Mouse (Mus musculus) hindbrain, embryonic 15.5 days (tissue): Measurements from ENCODE around the gene Hoxd8. TPM values are rescaled to one million over a fixed set of nuclear protein-coding genes. Genes with fewer than 3 reads are reported as not detected.

ENCODE experiments used
- ATAC-seq: fragments of 200-750 bp; cut with Nextera tagmentation; 2 replicates; pipeline ENCODE4 v1.8.0; 2017; ENCODE audit warnings: low read depth, moderate number of reproducible peaks, moderate TSS enrichment; ENCODE audit not compliant: low FRiP score
- H3K27ac ChIP-seq: fragments of 300-500 bp; sonication (generic); replicated peaks from 2 replicates; pipeline ENCODE4 v1.5.1; 2015; ENCODE audit warnings: mild to moderate bottlenecking, inconsistent platforms
- H3K27me3 ChIP-seq: fragments of 300-500 bp; sonication (generic); 2 replicates; pipeline ENCODE4 v1.6.1; 2015; ENCODE audit warnings: control low read depth, inconsistent platforms
- H3K36me3 ChIP-seq: fragments of 300-500 bp; sonication (generic); 2 replicates; pipeline ENCODE4 v1.6.1; 2015; ENCODE audit warnings: control low read depth, inconsistent platforms
- H3K4me1 ChIP-seq: fragments of 300-500 bp; sonication (generic); replicated peaks from 2 replicates; pipeline ENCODE4 v1.6.1; 2015; ENCODE audit warnings: control low read depth, inconsistent platforms
- H3K4me2 ChIP-seq: fragments of 300-500 bp; sonication (generic); 2 replicates; pipeline ENCODE4 v1.6.1; 2015; ENCODE audit warnings: moderate library complexity, mild to moderate bottlenecking, inconsistent platforms
- H3K4me3 ChIP-seq: fragments of 300-500 bp; sonication (generic); 2 replicates; pipeline ENCODE4 v1.5.1; 2015; ENCODE audit warnings: mild to moderate bottlenecking, inconsistent platforms
- H3K9ac ChIP-seq: fragments of 300-500 bp; sonication (generic); 2 replicates; pipeline ENCODE4 v1.6.1; 2015; ENCODE audit warnings: inconsistent platforms
- H3K9me3 ChIP-seq: fragments of 300-500 bp; sonication (generic); 2 replicates; pipeline ENCODE4 v1.6.1; 2016; ENCODE audit warnings: control low read depth, inconsistent platforms
- WGBS: fragments of 180-500 bp; shearing (Covaris S2); methylation state at CpG from one replicate; pipeline ENCODE4 v1.1.7; 2015; 5-methylcytosine and 5-hydroxymethylcytosine counted together
- polyA plus RNA-seq: library from polyadenylated mRNA; unstranded; fragments of >200 nt; fragmentation: Nextera tagmentation; extraction: Ambion mirVana; gene quantifications from 2 replicates; pipeline ENCODE4 v1.2.1, GENCODE M21; 2015

The Hoxd8 gene
- polyA plus RNA-seq, 1 experiment from 2014 or later: 1.3 TPM

GRCm38 (mm10) chr2:74737578-74738070 lies 33.2 kb downstream of the Hoxd8 start:
- peak overlapping the region; percentile 53 for H3K9ac ChIP-seq
- H3K27ac ChIP-seq: peak overlapping the region; percentile 91
- peaks cover 15% of the 10 kb centered on the region for H3K4me1 ChIP-seq

GRCm38 (mm10) chr2:74738623-74739475 lies 34.4 kb downstream of the Hoxd8 start:
- no peak for ATAC-seq
- Histone ChIP-seq H3K27ac (peak overlapping the region; percentile 91), H3K36me3 (no peaks in the 10 kb centered on the region), H3K27me3 (peaks cover 34% of the 10 kb centered on the region), H3K9me3 (no peaks in the 10 kb centered on the region), H3K4me3 (peak overlapping the region; percentile 43), H3K4me2 (peak overlapping the region; percentile 57), H3K4me1 (peaks cover 15% of the 10 kb centered on the region), H3K9ac (peak overlapping the region; percentile 53)
- WGBS: 2% methylated on average over 20 of the region's 20 CpGs

More at GRCm38 (mm10) chr2:74737578-74738070, 33.2 kb downstream of the Hoxd8 start:
- no peaks in the 10 kb centered on the region for H3K9me3 ChIP-seq
- ATAC-seq: no peak
- H3K36me3 ChIP-seq: no peaks in the 10 kb centered on the region
- H3K27me3 ChIP-seq: peaks cover 28% of the 10 kb centered on the region; the same call in 1 of the 2 replicates
- WGBS: 3% methylated on average over 7 of the region's 7 CpGs
- peak overlapping the region; percentile 57 for H3K4me2 ChIP-seq
- peak overlapping the region; percentile 43 for H3K4me3 ChIP-seq

GRCm38 (mm10) chr2:74739476-74739800 lies 35.0 kb downstream of the Hoxd8 start:
- peak overlapping the region; percentile 53 for H3K9ac ChIP-seq
- H3K27me3 ChIP-seq: peaks cover 40% of the 10 kb centered on the region
- H3K4me2 ChIP-seq: peak overlapping the region; percentile 57
- 0% methylated on average over 2 of the region's 2 CpGs for WGBS
- H3K4me1 ChIP-seq: peaks cover 15% of the 10 kb centered on the region
- H3K4me3 ChIP-seq: peak overlapping the region; percentile 43
- H3K27ac ChIP-seq: peak overlapping the region; percentile 91
- no peaks in the 10 kb centered on the region for H3K36me3 ChIP-seq
- no peaks in the 10 kb centered on the region for H3K9me3 ChIP-seq
- no peak for ATAC-seq

GRCm38 (mm10) chr2:74739869-74740268 lies 35.5 kb downstream of the Hoxd8 start:
- H3K4me3 ChIP-seq: peak overlapping the region; percentile 43
- H3K4me1 ChIP-seq: peaks cover 15% of the 10 kb centered on the region; the same call in 1 of the 2 replicates
- WGBS: 2% methylated on average over 14 of the region's 14 CpGs
- no peaks in the 10 kb centered on the region for H3K36me3 ChIP-seq
- no peak for ATAC-seq
- H3K9ac ChIP-seq: peak overlapping the region; percentile 53
- peak overlapping the region; percentile 57 for H3K4me2 ChIP-seq
- H3K27ac ChIP-seq: peak overlapping the region; percentile 91
- no peaks in the 10 kb centered on the region for H3K9me3 ChIP-seq
- peaks cover 41% of the 10 kb centered on the region for H3K27me3 ChIP-seq

- Histone ChIP-seq H3K27me3 (peaks cover 39% of the 10 kb centered on the region), H3K4me1 (peaks cover 20% of the 10 kb centered on the region; the same call in 1 of the 2 replicates), H3K9ac (peak overlapping the region; percentile 53), H3K27ac (peak overlapping the region; percentile 91), H3K9me3 (no peaks in the 10 kb centered on the region), H3K4me2 (peak overlapping the region; percentile 57), H3K36me3 (no peaks in the 10 kb centered on the region), H3K4me3 (peak overlapping the region; percentile 43)
- no peak for ATAC-seq
- 1% methylated on average over 43 of the region's 43 CpGs for WGBS
Observed at GRCm38 (mm10) chr2:74740311-74741091, 36.1 kb downstream of the Hoxd8 start.

- H3K27me3 ChIP-seq: peaks cover 44% of the 10 kb centered on the region
- WGBS: 26% methylated on average over 2 of the region's 3 CpGs
- H3K4me2 ChIP-seq: peak overlapping the region; percentile 31
- no peaks in the 10 kb centered on the region for H3K9me3 ChIP-seq
- no peak overlapping the region for H3K4me3 ChIP-seq
- no peak overlapping the region for H3K9ac ChIP-seq
- peak overlapping the region; percentile 65 for H3K27ac ChIP-seq
- no peaks in the 10 kb centered on the region for H3K36me3 ChIP-seq
- no peak for ATAC-seq
- peaks cover 21% of the 10 kb centered on the region for H3K4me1 ChIP-seq
Observed at GRCm38 (mm10) chr2:74741252-74741978, 37.0 kb downstream of the Hoxd8 start.

GRCm38 (mm10) chr2:74741979-74742277 lies 37.5 kb downstream of the Hoxd8 start:
- Histone ChIP-seq H3K4me3 (no peak overlapping the region), H3K27me3 (peaks cover 44% of the 10 kb centered on the region), H3K9ac (no peak overlapping the region), H3K4me2 (peak overlapping the region; percentile 31), H3K36me3 (no peaks in the 10 kb centered on the region), H3K27ac (peak overlapping the region; percentile 65), H3K9me3 (no peaks in the 10 kb centered on the region), H3K4me1 (peaks cover 24% of the 10 kb centered on the region)
- no peak for ATAC-seq

GRCm38 (mm10) chr2:74745540-74746297 lies 41.3 kb downstream of the Hoxd8 start:
- WGBS: 3% methylated on average over 6 of the region's 6 CpGs
- H3K4me3 ChIP-seq: peak overlapping the region; percentile 32
- H3K4me1 ChIP-seq: peaks cover 37% of the 10 kb centered on the region
- H3K9ac ChIP-seq: peak overlapping the region; percentile 53
- 0 out of 2 replicates have a peak, but pooled peaks have one; percentile 6 for ATAC-seq
- H3K27ac ChIP-seq: peak overlapping the region; percentile 85
- H3K36me3 ChIP-seq: no peaks in the 10 kb centered on the region
- peaks cover 40% of the 10 kb centered on the region for H3K27me3 ChIP-seq
- no peaks in the 10 kb centered on the region for H3K9me3 ChIP-seq
- peak overlapping the region; percentile 64 for H3K4me2 ChIP-seq

- H3K9me3 ChIP-seq: no peaks in the 10 kb centered on the region
- peaks cover 44% of the 10 kb centered on the region for H3K27me3 ChIP-seq
- peak overlapping the region; percentile 85 for H3K27ac ChIP-seq
- H3K9ac ChIP-seq: peak overlapping the region; percentile 53
- under 1% methylated on average over 58 of the region's 58 CpGs for WGBS
- peak overlapping the region; percentile 64 for H3K4me2 ChIP-seq
- no peak for ATAC-seq
- peak overlapping the region; percentile 32 for H3K4me3 ChIP-seq
- H3K36me3 ChIP-seq: no peaks in the 10 kb centered on the region
- peaks cover 35% of the 10 kb centered on the region for H3K4me1 ChIP-seq
Observed at GRCm38 (mm10) chr2:74746298-74746921, 42.0 kb downstream of the Hoxd8 start.

GRCm38 (mm10) chr2:74747006-74747405 lies 42.6 kb downstream of the Hoxd8 start:
- H3K36me3 ChIP-seq: no peaks in the 10 kb centered on the region
- peak overlapping the region; percentile 85 for H3K27ac ChIP-seq
- peaks cover 44% of the 10 kb centered on the region for H3K27me3 ChIP-seq
- H3K9ac ChIP-seq: peak overlapping the region; percentile 53
- peak overlapping the region; percentile 64 for H3K4me2 ChIP-seq
- H3K4me3 ChIP-seq: peak overlapping the region; percentile 32
- WGBS: 2% methylated on average over 24 of the region's 24 CpGs
- H3K4me1 ChIP-seq: peaks cover 29% of the 10 kb centered on the region
- ATAC-seq: no peak
- H3K9me3 ChIP-seq: no peaks in the 10 kb centered on the region
